Mouse (Mus musculus) hindbrain, embryonic 15.5 days (tissue): ENCODE data around the gene Kndc1. TPM values are rescaled to one million over a fixed set of nuclear protein-coding genes. Genes with fewer than 3 reads are reported as not detected.

Source experiments
- ATAC-seq: fragments of 200-750 bp; cut with Nextera tagmentation; 2 replicates; pipeline ENCODE4 v1.8.0; 2017; ENCODE audit warnings: low read depth, moderate number of reproducible peaks, moderate TSS enrichment; ENCODE audit not compliant: low FRiP score
- H3K27ac ChIP-seq: fragments of 300-500 bp; sonication (generic); replicated peaks from 2 replicates; pipeline ENCODE4 v1.5.1; 2015; ENCODE audit warnings: mild to moderate bottlenecking, inconsistent platforms
- H3K27me3 ChIP-seq: fragments of 300-500 bp; sonication (generic); 2 replicates; pipeline ENCODE4 v1.6.1; 2015; ENCODE audit warnings: control low read depth, inconsistent platforms
- H3K36me3 ChIP-seq: fragments of 300-500 bp; sonication (generic); 2 replicates; pipeline ENCODE4 v1.6.1; 2015; ENCODE audit warnings: control low read depth, inconsistent platforms
- H3K4me1 ChIP-seq: fragments of 300-500 bp; sonication (generic); replicated peaks from 2 replicates; pipeline ENCODE4 v1.6.1; 2015; ENCODE audit warnings: control low read depth, inconsistent platforms
- H3K4me2 ChIP-seq: fragments of 300-500 bp; sonication (generic); 2 replicates; pipeline ENCODE4 v1.6.1; 2015; ENCODE audit warnings: moderate library complexity, mild to moderate bottlenecking, inconsistent platforms
- H3K4me3 ChIP-seq: fragments of 300-500 bp; sonication (generic); 2 replicates; pipeline ENCODE4 v1.5.1; 2015; ENCODE audit warnings: mild to moderate bottlenecking, inconsistent platforms
- H3K9ac ChIP-seq: fragments of 300-500 bp; sonication (generic); 2 replicates; pipeline ENCODE4 v1.6.1; 2015; ENCODE audit warnings: inconsistent platforms
- H3K9me3 ChIP-seq: fragments of 300-500 bp; sonication (generic); 2 replicates; pipeline ENCODE4 v1.6.1; 2016; ENCODE audit warnings: control low read depth, inconsistent platforms
- WGBS: fragments of 180-500 bp; shearing (Covaris S2); methylation state at CpG from one replicate; pipeline ENCODE4 v1.1.7; 2015; 5-methylcytosine and 5-hydroxymethylcytosine counted together
- polyA plus RNA-seq: library from polyadenylated mRNA; unstranded; fragments of >200 nt; fragmentation: Nextera tagmentation; extraction: Ambion mirVana; gene quantifications from 2 replicates; pipeline ENCODE4 v1.2.1, GENCODE M21; 2015

Gene Kndc1
- polyA plus RNA-seq, 1 experiment from 2014 or later: 18.1 TPM

DNA sequence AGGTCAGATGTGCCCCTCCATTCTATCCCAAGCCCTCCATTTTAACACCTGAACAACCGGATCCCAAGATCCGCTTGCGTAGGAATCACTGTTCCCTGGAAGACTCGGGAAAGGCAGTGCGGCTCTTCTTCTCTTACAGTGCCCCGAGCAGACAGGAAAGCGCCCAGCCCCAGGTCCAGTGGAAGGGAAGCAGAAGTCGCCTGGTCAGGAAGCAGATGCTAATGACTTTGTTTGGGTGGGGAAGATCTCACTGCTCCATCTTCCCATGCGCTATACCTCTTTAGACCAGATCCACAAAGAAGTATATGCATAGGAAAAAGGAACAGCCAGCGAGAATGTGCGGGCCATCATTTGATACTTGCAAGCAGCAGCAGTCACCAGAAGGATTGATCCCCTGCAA, 62.9 kb downstream of the Kndc1 start:
- no peak overlapping the region for H3K4me3 ChIP-seq
- WGBS: 60% methylated on average over 11 of the region's 11 CpGs
- no peak overlapping the region for H3K4me2 ChIP-seq
- H3K9me3 ChIP-seq: no peaks in the 10 kb centered on the region
- H3K36me3 ChIP-seq: no peaks in the 10 kb centered on the region
- no peak overlapping the region for H3K9ac ChIP-seq
- peaks cover 6% of the 10 kb centered on the region; the same call in 1 of the 2 replicates for H3K4me1 ChIP-seq
- ATAC-seq: no peak
- no peak overlapping the region for H3K27ac ChIP-seq
- 0 out of 2 replicates have a peak, but pooled peaks cover 2% of the 10 kb centered on the region for H3K27me3 ChIP-seq

DNA sequence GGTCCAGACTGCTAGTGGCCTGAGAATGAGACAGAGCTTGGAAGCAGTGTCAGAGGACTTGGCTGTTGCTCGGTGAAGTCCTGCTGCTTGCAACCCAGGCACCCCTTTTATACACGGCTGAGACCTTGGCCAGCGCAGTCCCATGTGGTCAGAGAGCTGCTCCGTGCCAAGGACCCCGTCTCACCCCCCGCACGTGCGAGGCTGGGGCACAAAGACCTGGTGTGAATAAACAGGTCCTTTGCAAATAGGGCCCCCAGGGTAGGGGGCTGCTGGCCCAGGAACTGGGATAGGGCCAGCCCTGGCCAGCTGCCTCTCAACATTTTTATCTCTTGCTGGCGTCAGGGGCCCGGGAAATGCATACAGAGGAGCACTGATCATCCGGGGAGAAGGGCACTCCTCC, 63.5 kb downstream of the Kndc1 start:
- ATAC-seq: peak; percentile 76
- 27% methylated on average over 11 of the region's 11 CpGs for WGBS
- H3K9me3 ChIP-seq: no peaks in the 10 kb centered on the region
- peaks cover 6% of the 10 kb centered on the region; the same call in 1 of the 2 replicates for H3K4me1 ChIP-seq
- no peaks in the 10 kb centered on the region for H3K27me3 ChIP-seq
- H3K9ac ChIP-seq: no peak overlapping the region
- no peak overlapping the region for H3K4me2 ChIP-seq
- H3K27ac ChIP-seq: no peak overlapping the region
- H3K4me3 ChIP-seq: no peak overlapping the region
- no peaks in the 10 kb centered on the region for H3K36me3 ChIP-seq

DNA sequence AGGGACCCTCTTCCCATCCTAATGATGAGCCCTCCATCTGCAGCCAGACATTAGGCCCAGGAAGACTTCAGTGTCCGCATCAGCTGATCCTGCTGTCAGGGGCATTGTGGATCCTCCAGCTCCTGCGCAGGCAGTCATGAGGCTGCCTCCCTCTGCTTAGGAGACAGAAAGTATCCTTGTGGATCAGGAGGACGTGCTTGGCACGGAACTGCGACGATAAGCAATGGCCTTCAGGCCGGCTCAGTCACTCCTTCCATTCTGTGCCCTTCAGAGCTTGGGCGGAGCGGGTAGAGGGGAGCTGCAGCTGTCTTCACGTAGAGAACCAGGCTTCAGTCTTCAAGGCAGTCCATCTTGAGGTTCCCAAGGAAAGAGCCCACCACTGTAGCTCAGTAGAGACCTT, 66.6 kb downstream of the Kndc1 start:
- Histone ChIP-seq H3K4me3 (no peak overlapping the region), H3K9me3 (no peaks in the 10 kb centered on the region), H3K4me1 (peaks cover 6% of the 10 kb centered on the region; the same call in 1 of the 2 replicates), H3K9ac (no peak overlapping the region), H3K4me2 (no peak overlapping the region), H3K27me3 (no peaks in the 10 kb centered on the region), H3K27ac (no peak overlapping the region), H3K36me3 (no peaks in the 10 kb centered on the region)
- ATAC-seq: no peak
- WGBS: 91% methylated on average over 10 of the region's 10 CpGs

DNA sequence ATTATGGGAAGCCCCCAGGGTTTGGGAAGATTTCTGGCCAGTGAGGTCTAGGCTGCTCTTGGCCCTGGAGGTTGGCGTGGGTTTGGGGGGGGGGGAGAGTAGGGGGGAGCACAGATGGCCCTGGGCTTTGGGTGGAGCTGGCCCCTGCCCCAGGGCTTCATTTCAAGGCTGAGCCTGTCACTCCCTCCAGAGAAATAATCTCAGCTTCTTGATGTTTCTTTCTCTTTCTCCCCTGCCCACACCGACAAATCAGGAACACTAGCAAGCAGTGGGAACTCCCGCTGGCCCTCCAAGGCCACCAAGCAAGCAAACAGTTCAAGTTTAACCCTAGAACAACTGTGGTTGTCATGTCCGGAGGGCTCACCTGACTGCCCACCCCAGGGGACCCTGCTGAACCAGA, 69.3 kb downstream of the Kndc1 start:
- no peak for ATAC-seq

DNA sequence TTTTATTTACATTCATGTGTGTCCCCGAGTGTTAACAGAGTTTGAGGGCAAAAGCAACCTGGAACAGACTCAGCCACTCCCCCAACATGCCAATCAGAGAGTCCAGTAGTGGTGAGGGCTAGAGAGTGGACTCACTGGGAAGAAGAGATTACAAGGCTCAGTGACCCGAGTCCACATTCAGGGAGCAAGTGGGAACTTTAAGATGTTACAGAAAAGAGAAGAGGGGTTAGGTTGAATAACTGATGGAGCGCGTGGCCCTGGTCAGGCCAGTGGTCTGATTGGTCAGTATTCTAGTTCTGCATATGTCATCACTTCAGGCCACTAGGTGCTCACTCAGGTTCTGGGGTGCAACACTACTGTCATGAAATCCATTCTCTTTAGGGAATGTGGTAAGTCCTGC, 72.7 kb downstream of the Kndc1 start:
- WGBS: 12% methylated on average over 4 of the region's 4 CpGs
- H3K4me3 ChIP-seq: no peak overlapping the region
- no peaks in the 10 kb centered on the region for H3K36me3 ChIP-seq
- H3K9ac ChIP-seq: no peak overlapping the region
- no peak for ATAC-seq
- H3K27ac ChIP-seq: no peak overlapping the region
- no peaks in the 10 kb centered on the region for H3K27me3 ChIP-seq
- no peak overlapping the region for H3K4me2 ChIP-seq
- no peaks in the 10 kb centered on the region for H3K9me3 ChIP-seq
- no peaks in the 10 kb centered on the region for H3K4me1 ChIP-seq

More for the DNA sequence above, 69.3 kb downstream of the Kndc1 start:
- H3K36me3 ChIP-seq: no peaks in the 10 kb centered on the region
- no peak overlapping the region for H3K4me3 ChIP-seq
- 62% methylated on average over 4 of the region's 4 CpGs for WGBS
- no peak overlapping the region for H3K4me2 ChIP-seq
- no peak overlapping the region for H3K27ac ChIP-seq
- H3K27me3 ChIP-seq: no peaks in the 10 kb centered on the region
- no peaks in the 10 kb centered on the region for H3K9me3 ChIP-seq
- H3K9ac ChIP-seq: no peak overlapping the region
- H3K4me1 ChIP-seq: no peaks in the 10 kb centered on the region

DNA sequence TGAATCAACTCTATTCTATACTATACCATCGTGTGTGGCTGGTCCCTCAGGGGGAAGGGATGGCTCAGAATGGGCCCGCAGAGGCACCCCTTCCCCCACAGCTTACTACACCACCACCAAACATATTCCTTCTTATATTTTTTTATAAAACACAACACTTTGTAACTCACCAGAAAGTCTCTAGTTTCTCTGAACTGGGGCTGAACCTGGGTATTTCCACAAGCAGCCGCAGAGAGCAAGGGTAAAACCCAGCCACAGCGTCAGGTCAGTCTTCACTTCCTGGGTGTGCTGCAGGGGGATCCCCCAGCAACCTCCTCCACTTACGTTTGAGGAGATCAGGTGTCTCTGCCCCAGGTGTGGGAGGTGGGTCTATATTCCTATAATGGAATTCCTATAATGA, 73.9 kb downstream of the Kndc1 start:
- Histone ChIP-seq H3K9ac (no peak overlapping the region), H3K36me3 (no peaks in the 10 kb centered on the region), H3K4me1 (no peaks in the 10 kb centered on the region), H3K4me2 (no peak overlapping the region), H3K27ac (no peak overlapping the region), H3K27me3 (no peaks in the 10 kb centered on the region), H3K9me3 (no peaks in the 10 kb centered on the region), H3K4me3 (no peak overlapping the region)
- 52% methylated on average over 5 of the region's 5 CpGs for WGBS
- ATAC-seq: no peak

DNA sequence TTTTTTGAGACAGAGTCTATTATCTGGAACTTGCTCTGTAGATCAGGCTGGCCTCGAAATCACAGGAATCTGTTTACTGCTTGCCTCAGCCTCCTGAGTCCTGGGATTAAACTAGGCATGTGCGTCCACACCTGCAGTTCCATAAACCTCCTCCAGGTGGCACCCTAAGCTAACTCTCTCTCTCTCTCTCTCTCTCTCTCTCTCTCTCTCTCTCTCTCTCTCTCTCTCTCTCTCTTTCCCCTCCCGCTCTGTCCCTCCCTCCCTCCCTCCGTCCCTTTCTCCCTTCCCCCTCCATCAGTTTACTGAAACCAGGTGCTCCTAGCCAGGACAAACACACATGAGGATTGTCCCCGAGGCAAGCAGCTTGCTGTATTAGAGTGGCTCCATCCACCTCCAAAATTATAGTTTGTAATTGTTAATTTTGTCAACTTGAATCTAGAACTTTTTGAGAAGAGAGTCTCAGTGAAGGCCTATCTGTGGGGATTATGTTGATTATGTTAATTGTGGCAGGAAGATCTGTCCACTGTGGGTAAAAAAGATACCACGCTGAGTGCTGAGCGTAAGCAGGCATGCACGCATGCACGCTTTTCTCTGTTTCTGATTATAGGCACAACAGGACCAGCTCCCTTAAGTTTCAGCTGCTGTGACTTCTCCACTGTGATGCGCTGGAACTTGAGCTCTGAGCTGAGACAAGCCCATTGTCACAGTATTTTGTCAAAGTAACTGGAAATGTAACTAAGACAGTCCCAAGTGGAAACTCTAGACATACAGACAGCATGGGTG, 75.0 kb downstream of the Kndc1 start:
- 33% methylated on average over 10 of the region's 10 CpGs for WGBS
- Histone ChIP-seq H3K4me2 (no peak overlapping the region), H3K9me3 (no peaks in the 10 kb centered on the region), H3K27ac (no peak overlapping the region), H3K4me1 (no peaks in the 10 kb centered on the region), H3K36me3 (no peaks in the 10 kb centered on the region), H3K27me3 (no peaks in the 10 kb centered on the region), H3K9ac (no peak overlapping the region), H3K4me3 (no peak overlapping the region)
- ATAC-seq: no peak; the same call in 1 of the 2 replicates

DNA sequence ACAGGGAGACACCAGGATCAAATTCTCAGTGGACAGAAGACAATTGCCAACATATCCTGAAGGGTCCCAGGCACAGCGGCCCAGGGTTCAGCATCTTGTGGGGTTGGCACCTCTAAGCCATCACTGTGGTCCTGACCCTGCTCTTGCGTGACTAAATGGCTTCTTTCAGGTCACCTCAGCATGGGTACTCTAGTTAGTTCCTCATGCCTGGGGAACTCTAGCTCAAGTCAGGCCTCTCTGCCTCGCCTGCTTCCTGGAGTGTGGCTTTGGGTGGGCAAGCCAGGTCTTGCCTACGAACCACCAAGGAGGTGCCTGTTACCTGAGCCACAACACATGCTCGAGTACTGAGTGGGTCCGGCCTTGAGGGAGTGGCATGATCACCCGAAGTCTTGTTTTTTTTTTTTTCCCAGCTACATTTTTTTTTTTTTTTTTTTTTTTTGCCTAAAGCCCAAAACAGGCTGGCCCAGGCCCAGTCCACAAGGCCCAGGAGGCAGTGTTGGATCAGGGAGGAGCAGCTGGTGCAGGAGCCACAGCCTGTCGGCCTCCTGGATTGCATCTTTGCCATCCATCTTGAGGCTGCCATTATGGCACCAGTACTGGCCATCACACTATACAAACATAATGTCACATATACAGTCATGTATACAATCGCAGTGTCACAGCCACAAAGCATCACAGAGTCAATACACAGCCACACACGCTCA, 75.9 kb downstream of the Kndc1 start:
- no peaks in the 10 kb centered on the region for H3K27me3 ChIP-seq
- WGBS: 84% methylated on average over 10 of the region's 10 CpGs
- no peak overlapping the region for H3K4me2 ChIP-seq
- H3K9me3 ChIP-seq: no peaks in the 10 kb centered on the region
- no peak overlapping the region for H3K4me3 ChIP-seq
- no peak overlapping the region for H3K27ac ChIP-seq
- no peak overlapping the region for H3K9ac ChIP-seq
- H3K36me3 ChIP-seq: no peaks in the 10 kb centered on the region
- no peak; the same call in 1 of the 2 replicates for ATAC-seq
- H3K4me1 ChIP-seq: no peaks in the 10 kb centered on the region

DNA sequence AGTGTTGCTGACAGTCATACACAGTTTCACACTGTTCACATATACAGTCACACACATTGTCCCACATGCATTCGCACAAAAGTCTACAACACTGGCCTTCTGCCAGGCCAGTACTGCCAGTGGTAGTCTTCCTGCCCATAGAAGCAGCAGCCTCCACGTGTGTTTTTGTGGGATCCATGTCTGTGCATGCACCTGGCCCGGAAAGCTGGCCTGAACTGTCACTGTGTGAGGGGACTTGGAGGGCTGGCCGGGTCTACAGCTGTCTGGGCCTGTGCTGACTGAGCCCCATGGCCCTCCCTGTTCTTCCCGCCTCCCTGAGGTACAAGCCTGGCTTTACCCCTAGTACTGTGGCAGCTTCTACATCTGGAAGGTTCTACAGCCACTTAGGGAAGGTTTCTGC, 76.5 kb downstream of the Kndc1 start:
- Histone ChIP-seq H3K9ac (no peak overlapping the region), H3K4me2 (no peak overlapping the region), H3K36me3 (no peaks in the 10 kb centered on the region), H3K4me3 (no peak overlapping the region), H3K4me1 (no peaks in the 10 kb centered on the region), H3K27ac (no peak overlapping the region), H3K27me3 (no peaks in the 10 kb centered on the region), H3K9me3 (no peaks in the 10 kb centered on the region)
- no peak; the same call in 1 of the 2 replicates for ATAC-seq
- WGBS: 78% methylated on average over 5 of the region's 5 CpGs

DNA sequence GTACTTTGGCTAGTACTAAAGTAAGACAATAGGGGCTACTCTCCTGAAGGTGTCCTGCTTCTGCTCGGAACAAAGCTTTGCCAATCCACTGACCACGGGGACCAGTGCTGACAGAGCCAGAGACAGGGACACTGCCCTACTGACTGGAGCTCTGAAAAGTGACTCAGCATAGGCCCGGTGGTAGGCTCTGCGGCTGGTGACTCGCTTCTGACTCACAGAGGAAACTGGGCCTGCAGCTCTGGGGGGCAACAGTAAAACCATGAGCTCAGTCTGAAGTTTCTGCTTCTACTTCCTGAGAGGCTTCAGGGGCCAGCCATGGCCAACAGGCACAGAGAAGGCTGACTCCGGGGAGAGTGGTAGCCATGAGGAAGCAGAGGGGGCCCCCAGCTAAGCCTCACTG, 76.9 kb downstream of the Kndc1 start:
- H3K36me3 ChIP-seq: no peaks in the 10 kb centered on the region
- H3K27me3 ChIP-seq: no peaks in the 10 kb centered on the region
- H3K9ac ChIP-seq: no peak overlapping the region
- no peak for ATAC-seq
- H3K27ac ChIP-seq: no peak overlapping the region
- H3K4me3 ChIP-seq: no peak overlapping the region
- no peaks in the 10 kb centered on the region for H3K9me3 ChIP-seq
- H3K4me2 ChIP-seq: no peak overlapping the region
- H3K4me1 ChIP-seq: no peaks in the 10 kb centered on the region
- WGBS: 69% methylated on average over 6 of the region's 6 CpGs

DNA sequence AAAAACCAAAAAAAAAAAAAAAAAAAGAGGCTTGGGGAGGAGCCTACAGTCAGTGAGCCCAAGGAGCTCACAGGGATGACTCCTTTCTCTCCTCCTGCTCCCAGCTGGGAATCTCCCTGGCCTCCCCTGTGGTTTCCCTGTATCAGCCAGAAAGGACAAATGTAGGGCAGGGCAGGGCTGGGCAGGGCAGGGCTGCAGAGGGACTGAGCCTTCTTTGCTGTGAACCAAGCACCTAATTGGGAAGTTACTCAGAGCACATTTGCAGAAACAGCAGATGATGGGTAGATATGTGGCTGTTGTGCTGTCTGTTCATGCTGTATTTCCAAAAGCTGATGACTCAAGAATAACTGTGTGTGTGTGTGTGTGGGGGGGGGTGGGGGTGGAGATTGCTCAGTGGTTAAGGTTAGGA, 78.4 kb downstream of the Kndc1 start:
- ATAC-seq: no peak
- Histone ChIP-seq H3K9me3 (no peaks in the 10 kb centered on the region), H3K27me3 (no peaks in the 10 kb centered on the region), H3K27ac (no peak overlapping the region), H3K4me1 (0 out of 2 replicates have a peak, but pooled peaks cover 1% of the 10 kb centered on the region), H3K4me3 (no peak overlapping the region), H3K36me3 (no peaks in the 10 kb centered on the region), H3K4me2 (no peak overlapping the region), H3K9ac (no peak overlapping the region)

DNA sequence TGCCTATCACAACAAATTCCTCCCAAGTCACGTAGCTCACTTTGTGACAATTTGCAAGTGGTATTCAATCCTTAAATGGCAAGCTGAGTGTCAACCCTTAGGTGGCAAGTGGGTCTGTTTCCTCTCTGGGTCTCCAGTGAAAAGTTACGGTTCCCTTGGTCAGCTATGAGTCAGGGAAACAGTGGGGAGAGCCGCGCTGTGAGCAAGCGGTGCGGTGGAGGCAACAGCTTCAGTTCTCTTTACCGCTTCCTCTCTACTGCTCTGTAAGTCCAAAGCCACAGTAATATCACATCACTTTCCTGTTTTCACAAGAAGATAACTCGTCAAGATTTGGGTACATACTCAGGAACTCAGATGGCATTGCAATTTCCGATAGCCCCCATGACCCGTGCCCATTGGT, 79.8 kb downstream of the Kndc1 start:
- WGBS: 91% methylated on average over 10 of the region's 10 CpGs
- Histone ChIP-seq H3K27me3 (no peaks in the 10 kb centered on the region), H3K4me3 (no peak overlapping the region), H3K4me1 (peaks cover 11% of the 10 kb centered on the region), H3K9ac (no peak overlapping the region), H3K4me2 (no peak overlapping the region), H3K27ac (no peak overlapping the region), H3K9me3 (no peaks in the 10 kb centered on the region), H3K36me3 (no peaks in the 10 kb centered on the region)
- no peak for ATAC-seq
